Mouse (Mus musculus): ENCODE results near the gene Epas1. TPM values are rescaled to one million over a fixed set of nuclear protein-coding genes. Genes with fewer than 3 reads are reported as not detected.
A peak's percentile ranks its signal among the peaks of the same experiment; 100 is the strongest.

Epas1 gene
- polyA plus RNA-seq, 1 experiment from 2014 or later = 6.7 TPM

DNA sequence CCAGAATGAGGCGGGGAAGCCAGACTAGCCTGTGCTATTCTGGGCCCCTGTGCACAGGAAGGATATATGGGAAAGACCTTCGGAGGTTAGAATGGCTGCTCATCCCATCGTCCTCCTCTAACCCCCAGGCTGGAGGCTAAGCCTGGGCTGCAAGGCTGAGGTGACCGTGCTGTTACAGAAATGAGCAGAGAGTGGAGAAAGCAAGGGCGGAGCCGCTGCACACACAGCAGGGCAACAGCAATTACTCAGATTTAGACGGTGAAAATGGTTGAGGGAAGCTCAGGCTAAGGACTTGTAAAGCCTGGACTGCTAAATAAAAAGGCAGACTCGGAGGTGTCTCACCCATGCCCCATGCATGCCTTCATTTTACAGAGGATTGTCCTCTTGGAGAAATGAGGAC, 45.0 kb downstream of the Epas1 start:
- ATAC-seq (replicated peaks; ENCODE audit: insufficient number of reproducible peaks, low FRiP score, low TSS enrichment, low read depth) (no peak), DNase-seq (ENCODE audit: low spot score) (no peak)
- no peaks in the 10 kb centered on the region for H3K27me3 ChIP-seq (ENCODE audit: control insufficient read depth, insufficient read depth, low read length)
- H3K9ac ChIP-seq (replicated peaks; ENCODE audit: low read length) = no peak overlapping the region
- WGBS = 63% methylated on average over 8 of the region's 8 CpGs
- H3K4me2 ChIP-seq (ENCODE audit: low read depth, low read length) = no peak overlapping the region
- H3K9me3 ChIP-seq (replicated peaks; ENCODE audit: control insufficient read depth, low read length) = no peaks in the 10 kb centered on the region
- no peaks in the 10 kb centered on the region for H3K36me3 ChIP-seq (replicated peaks; ENCODE audit: control insufficient read depth, insufficient read depth, low read depth, low read length)
- H3K4me3 ChIP-seq (ENCODE audit: low read depth, low read length) = no peak overlapping the region
- no peaks in the 10 kb centered on the region for H3K4me1 ChIP-seq (ENCODE audit: control insufficient read depth, insufficient read depth, low read length)
- H3K27ac ChIP-seq (replicated peaks; ENCODE audit: low read depth, low read length) = no peak overlapping the region

DNA sequence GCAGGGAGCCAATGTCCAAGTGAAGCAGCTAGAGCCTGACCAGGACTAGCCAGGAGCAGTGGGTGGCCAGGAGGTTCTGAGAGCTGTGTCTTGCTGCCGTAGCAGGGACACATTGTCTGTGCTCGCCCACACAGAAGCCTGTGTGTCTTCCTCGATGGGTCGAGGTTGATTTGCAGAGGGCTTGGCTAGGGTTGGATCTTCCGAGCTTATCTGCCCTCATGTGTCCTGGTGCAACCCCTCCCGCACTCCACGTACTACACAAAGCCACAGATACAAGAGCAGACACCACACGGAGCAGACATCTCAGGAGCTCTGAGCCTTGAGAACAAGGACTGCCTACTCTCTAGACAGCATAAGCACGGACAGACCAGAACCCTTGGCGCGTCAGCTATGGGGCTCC, 45.5 kb downstream of the Epas1 start:
- Histone ChIP-seq H3K27me3 (ENCODE audit: control insufficient read depth, insufficient read depth, low read length) (no peaks in the 10 kb centered on the region), H3K4me2 (ENCODE audit: low read depth, low read length) (no peak overlapping the region), H3K27ac (replicated peaks; ENCODE audit: low read depth, low read length) (no peak overlapping the region), H3K4me1 (ENCODE audit: control insufficient read depth, insufficient read depth, low read length) (no peaks in the 10 kb centered on the region), H3K4me3 (ENCODE audit: low read depth, low read length) (no peak overlapping the region), H3K9ac (replicated peaks; ENCODE audit: low read length) (no peak overlapping the region), H3K9me3 (replicated peaks; ENCODE audit: control insufficient read depth, low read length) (no peaks in the 10 kb centered on the region), H3K36me3 (replicated peaks; ENCODE audit: control insufficient read depth, insufficient read depth, low read depth, low read length) (no peaks in the 10 kb centered on the region)
- DNase-seq (ENCODE audit: low spot score) (no peak), ATAC-seq (replicated peaks; ENCODE audit: insufficient number of reproducible peaks, low FRiP score, low TSS enrichment, low read depth) (no peak)
- 77% methylated on average over 11 of the region's 11 CpGs for whole genome bisulfite sequencing

DNA sequence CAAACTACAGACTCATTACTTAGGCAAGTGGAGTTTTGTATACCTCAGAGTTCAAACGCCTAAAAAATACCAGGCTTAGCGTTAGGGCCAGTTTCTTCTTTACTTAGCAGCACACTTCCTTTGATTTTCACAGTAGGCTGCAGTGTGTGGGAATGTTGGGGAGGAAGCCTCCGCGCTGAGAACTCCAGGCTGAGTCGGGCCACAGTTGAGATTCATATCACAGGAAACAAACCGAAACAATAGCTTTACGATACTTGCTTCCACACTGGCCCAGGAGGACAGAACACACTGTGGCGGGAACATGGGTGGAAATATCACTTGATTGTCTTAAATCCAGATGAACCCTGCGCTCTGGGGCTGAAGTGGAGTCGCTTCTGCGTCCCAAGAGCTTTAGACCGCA, 47.0 kb downstream of the Epas1 start:
- Histone ChIP-seq H3K27me3 (ENCODE audit: control insufficient read depth, insufficient read depth, low read length) (no peaks in the 10 kb centered on the region), H3K4me2 (ENCODE audit: low read depth, low read length) (no peak overlapping the region), H3K27ac (replicated peaks; ENCODE audit: low read depth, low read length) (no peak overlapping the region), H3K36me3 (replicated peaks; ENCODE audit: control insufficient read depth, insufficient read depth, low read depth, low read length) (no peaks in the 10 kb centered on the region), H3K4me1 (ENCODE audit: control insufficient read depth, insufficient read depth, low read length) (no peaks in the 10 kb centered on the region), H3K4me3 (ENCODE audit: low read depth, low read length) (no peak overlapping the region), H3K9me3 (replicated peaks; ENCODE audit: control insufficient read depth, low read length) (no peaks in the 10 kb centered on the region), H3K9ac (replicated peaks; ENCODE audit: low read length) (no peak overlapping the region)
- ATAC-seq (replicated peaks; ENCODE audit: insufficient number of reproducible peaks, low FRiP score, low TSS enrichment, low read depth) (no peak), DNase-seq (ENCODE audit: low spot score) (no peak)
- 72% methylated on average over 12 of the region's 12 CpGs for WGBS

DNA sequence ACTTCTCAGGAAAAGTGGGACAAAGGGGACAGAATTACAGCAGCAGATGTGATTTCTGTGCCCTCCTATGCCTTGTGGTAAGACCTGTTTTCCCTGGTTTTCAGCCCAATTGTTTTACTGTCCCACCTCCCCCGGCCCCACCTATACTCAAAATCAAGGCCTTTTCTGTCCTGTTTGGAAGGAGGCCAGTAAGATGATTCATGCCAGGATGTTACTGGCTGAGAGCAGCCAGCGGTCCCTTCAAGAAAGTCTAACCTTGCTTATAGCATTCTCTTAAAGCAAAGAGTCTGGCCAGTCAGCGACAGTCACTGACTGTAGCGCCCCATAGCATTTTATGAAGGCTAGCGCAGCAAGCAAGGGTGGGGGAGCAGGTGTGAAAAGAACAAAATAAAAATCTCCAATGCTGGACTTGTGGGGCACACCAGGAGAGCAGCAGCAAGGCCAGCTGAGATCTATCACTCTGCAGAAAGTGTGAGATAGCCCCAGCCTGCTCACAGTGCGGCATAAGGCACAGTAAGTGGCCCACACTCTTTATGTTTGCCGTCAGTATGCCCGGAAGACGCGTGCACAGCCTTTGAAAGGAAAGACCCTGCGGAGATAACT, 47.8 kb downstream of the Epas1 start:
- WGBS = 85% methylated on average over 11 of the region's 11 CpGs
- peak overlapping the region; percentile 31; the same call in 1 of the 2 replicates for H3K27ac ChIP-seq (replicated peaks; ENCODE audit: low read depth, low read length)

DNA sequence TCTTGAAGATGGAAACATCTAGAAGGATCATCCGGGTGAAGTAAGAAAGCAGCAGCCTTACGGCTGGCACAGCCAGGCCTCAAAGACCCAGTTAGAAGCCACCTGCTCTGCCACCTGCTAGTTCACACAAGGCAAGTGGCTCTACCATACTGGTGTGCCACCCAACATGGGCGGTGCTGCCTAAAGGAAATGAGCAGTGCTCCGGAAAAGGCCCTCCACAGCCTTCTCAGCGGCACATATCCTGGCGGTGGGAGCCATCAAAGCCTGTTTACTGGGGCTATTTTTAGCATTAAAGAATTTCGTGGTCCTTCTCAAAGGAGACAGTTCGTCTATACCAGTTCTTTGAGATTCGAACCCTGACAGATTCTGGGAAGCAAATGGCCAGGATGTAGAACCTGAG, 48.4 kb downstream of the Epas1 start:
- WGBS = 67% methylated on average over 9 of the region's 9 CpGs
- H3K27ac ChIP-seq (replicated peaks; ENCODE audit: low read depth, low read length) = no peak overlapping the region
- ATAC-seq (replicated peaks; ENCODE audit: insufficient number of reproducible peaks, low FRiP score, low TSS enrichment, low read depth) = no peak

More for the DNA sequence above, 47.8 kb downstream of the Epas1 start:
- no peaks in the 10 kb centered on the region for H3K9me3 ChIP-seq (replicated peaks; ENCODE audit: control insufficient read depth, low read length)
- no peaks in the 10 kb centered on the region for H3K27me3 ChIP-seq (ENCODE audit: control insufficient read depth, insufficient read depth, low read length)
- no peaks in the 10 kb centered on the region for H3K36me3 ChIP-seq (replicated peaks; ENCODE audit: control insufficient read depth, insufficient read depth, low read depth, low read length)
- H3K4me2 ChIP-seq (ENCODE audit: low read depth, low read length) = no peak overlapping the region
- no peak overlapping the region for H3K9ac ChIP-seq (replicated peaks; ENCODE audit: low read length)
- H3K4me1 ChIP-seq (ENCODE audit: control insufficient read depth, insufficient read depth, low read length) = no peaks in the 10 kb centered on the region
- DNase-seq (ENCODE audit: low spot score) (no peak), ATAC-seq (replicated peaks; ENCODE audit: insufficient number of reproducible peaks, low FRiP score, low TSS enrichment, low read depth) (no peak)
- no peak overlapping the region for H3K4me3 ChIP-seq (ENCODE audit: low read depth, low read length)

DNA sequence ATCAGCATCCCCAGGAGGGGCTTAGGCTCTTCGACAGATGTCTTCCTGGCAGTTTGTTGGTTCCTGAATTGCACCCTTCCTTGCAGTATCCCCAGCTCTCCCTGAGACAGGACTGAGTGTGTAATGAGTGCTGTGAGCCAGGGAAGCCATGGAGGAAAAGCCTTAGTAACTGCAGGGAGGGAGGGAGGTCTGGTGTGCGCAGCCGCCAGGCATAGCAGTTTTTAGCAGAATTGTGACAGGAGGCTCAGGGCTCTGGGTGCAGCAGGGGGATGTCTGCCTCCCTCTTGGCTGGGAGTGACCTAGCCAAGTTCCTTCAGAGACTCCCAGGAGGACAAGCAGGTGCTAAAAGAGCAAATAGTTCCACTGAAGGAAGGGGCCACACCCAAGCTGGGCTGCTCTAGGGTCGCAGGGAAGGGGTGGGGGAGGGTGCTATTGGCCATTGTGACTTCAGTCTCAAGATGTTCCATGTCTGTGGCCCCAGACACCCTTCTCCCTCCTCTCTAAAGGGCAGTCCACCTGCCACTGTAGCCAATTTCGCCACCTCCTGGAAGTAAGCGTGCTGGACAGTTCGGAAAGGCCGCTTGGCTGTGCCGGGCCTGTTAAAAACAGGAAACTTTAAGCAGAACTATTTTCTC, 49.0 kb downstream of the Epas1 start:
- no peak for DNase-seq (ENCODE audit: low spot score)
- Histone ChIP-seq H3K27me3 (ENCODE audit: control insufficient read depth, insufficient read depth, low read length) (no peaks in the 10 kb centered on the region), H3K4me3 (ENCODE audit: low read depth, low read length) (no peak overlapping the region), H3K9me3 (replicated peaks; ENCODE audit: control insufficient read depth, low read length) (no peaks in the 10 kb centered on the region), H3K4me1 (ENCODE audit: control insufficient read depth, insufficient read depth, low read length) (no peaks in the 10 kb centered on the region), H3K9ac (replicated peaks; ENCODE audit: low read length) (no peak overlapping the region), H3K4me2 (ENCODE audit: low read depth, low read length) (no peak overlapping the region), H3K27ac (replicated peaks; ENCODE audit: low read depth, low read length) (no peak overlapping the region), H3K36me3 (replicated peaks; ENCODE audit: control insufficient read depth, insufficient read depth, low read depth, low read length) (no peaks in the 10 kb centered on the region)
- 63% methylated on average over 9 of the region's 9 CpGs for WGBS
- ATAC-seq (replicated peaks; ENCODE audit: insufficient number of reproducible peaks, low FRiP score, low TSS enrichment, low read depth) = no peak

More for the DNA sequence above, 48.4 kb downstream of the Epas1 start:
- no peak for DNase-seq (ENCODE audit: low spot score)
- no peak overlapping the region for H3K9ac ChIP-seq (replicated peaks; ENCODE audit: low read length)
- H3K27me3 ChIP-seq (ENCODE audit: control insufficient read depth, insufficient read depth, low read length) = no peaks in the 10 kb centered on the region
- no peak overlapping the region for H3K4me2 ChIP-seq (ENCODE audit: low read depth, low read length)
- no peaks in the 10 kb centered on the region for H3K4me1 ChIP-seq (ENCODE audit: control insufficient read depth, insufficient read depth, low read length)
- no peak overlapping the region for H3K4me3 ChIP-seq (ENCODE audit: low read depth, low read length)
- H3K9me3 ChIP-seq (replicated peaks; ENCODE audit: control insufficient read depth, low read length) = no peaks in the 10 kb centered on the region
- H3K36me3 ChIP-seq (replicated peaks; ENCODE audit: control insufficient read depth, insufficient read depth, low read depth, low read length) = no peaks in the 10 kb centered on the region

DNA sequence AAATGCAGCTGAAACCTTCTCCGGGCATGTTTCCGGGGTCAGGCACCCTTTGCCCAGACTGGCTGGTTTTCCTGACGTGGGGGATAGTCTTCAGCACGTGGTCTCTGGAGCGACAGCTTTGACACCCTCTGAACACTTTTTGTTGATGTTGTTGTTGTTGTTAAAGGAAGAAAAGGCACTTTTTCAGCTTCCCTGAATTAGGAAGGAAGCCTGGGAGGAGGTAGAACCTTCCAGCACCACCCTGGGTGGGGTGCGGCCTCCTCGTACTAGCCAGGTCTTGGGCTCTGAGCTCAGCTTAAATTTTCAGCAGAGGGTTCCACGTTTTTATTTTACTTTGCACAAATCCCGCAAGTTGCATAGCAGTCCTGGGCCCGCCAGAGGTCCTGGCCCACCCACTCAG, 49.6 kb downstream of the Epas1 start:
- no peak overlapping the region for H3K4me2 ChIP-seq (ENCODE audit: low read depth, low read length)
- H3K4me1 ChIP-seq (ENCODE audit: control insufficient read depth, insufficient read depth, low read length) = no peaks in the 10 kb centered on the region
- no peaks in the 10 kb centered on the region for H3K36me3 ChIP-seq (replicated peaks; ENCODE audit: control insufficient read depth, insufficient read depth, low read depth, low read length)
- ATAC-seq (replicated peaks; ENCODE audit: insufficient number of reproducible peaks, low FRiP score, low TSS enrichment, low read depth) (no peak), DNase-seq (ENCODE audit: low spot score) (no peak)
- no peak overlapping the region for H3K27ac ChIP-seq (replicated peaks; ENCODE audit: low read depth, low read length)
- 78% methylated on average over 10 of the region's 10 CpGs for WGBS
- H3K9ac ChIP-seq (replicated peaks; ENCODE audit: low read length) = no peak overlapping the region
- no peak overlapping the region for H3K4me3 ChIP-seq (ENCODE audit: low read depth, low read length)
- H3K27me3 ChIP-seq (ENCODE audit: control insufficient read depth, insufficient read depth, low read length) = no peaks in the 10 kb centered on the region
- no peaks in the 10 kb centered on the region for H3K9me3 ChIP-seq (replicated peaks; ENCODE audit: control insufficient read depth, low read length)

DNA sequence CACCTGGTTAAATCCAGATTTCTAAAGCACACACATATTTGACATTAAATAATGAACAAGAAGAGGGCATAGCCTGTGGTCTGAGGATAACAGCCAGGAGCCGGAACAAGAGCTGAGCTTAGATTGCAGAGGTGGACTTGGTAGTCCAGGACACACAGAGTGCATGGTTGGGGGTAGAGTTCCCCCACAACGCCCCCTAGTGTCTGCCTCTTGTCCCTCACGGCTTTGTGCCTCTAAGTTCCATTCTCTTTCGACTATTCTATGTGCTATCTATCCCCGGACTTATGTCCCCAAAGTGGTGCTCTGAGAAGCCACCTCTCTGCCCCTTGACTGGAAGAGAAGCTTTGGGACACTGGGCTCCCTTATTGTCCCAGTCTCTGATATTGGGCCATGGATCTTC, 50.2 kb downstream of the Epas1 start:
- Histone ChIP-seq H3K4me3 (ENCODE audit: low read depth, low read length) (no peak overlapping the region), H3K4me2 (ENCODE audit: low read depth, low read length) (no peak overlapping the region), H3K36me3 (replicated peaks; ENCODE audit: control insufficient read depth, insufficient read depth, low read depth, low read length) (no peaks in the 10 kb centered on the region), H3K4me1 (ENCODE audit: control insufficient read depth, insufficient read depth, low read length) (no peaks in the 10 kb centered on the region), H3K9me3 (replicated peaks; ENCODE audit: control insufficient read depth, low read length) (no peaks in the 10 kb centered on the region), H3K9ac (replicated peaks; ENCODE audit: low read length) (no peak overlapping the region), H3K27me3 (ENCODE audit: control insufficient read depth, insufficient read depth, low read length) (no peaks in the 10 kb centered on the region), H3K27ac (replicated peaks; ENCODE audit: low read depth, low read length) (no peak overlapping the region)
- DNase-seq (ENCODE audit: low spot score) (no peak), ATAC-seq (replicated peaks; ENCODE audit: insufficient number of reproducible peaks, low FRiP score, low TSS enrichment, low read depth) (no peak)
- 82% methylated on average over 5 of the region's 5 CpGs for WGBS
